Mouse (Mus musculus) testis, postnatal 10 days (tissue): ENCODE measurements around the gene Hbb-bs.
"Not testable (repeated sequence)": the region's sequence is repeated elsewhere in the genome, so short reads cannot be mapped to it uniquely, and the experiment has no call there.

Source experiments
- DNase-seq: peaks from one replicate; pipeline ENCODE4 v3.0.0; 2021; ENCODE audit warnings: low spot score

The Hbb-bs gene

GRCm38 (mm10) chr7:103827808-103828207 is at the start of gene Hbb-bs:
Hbb-bs (minus strand) TSS chr7:103828096.
- DNase-seq: no peak

GRCm38 (mm10) chr7:103877093-103877492 is 49.2 kb upstream of the Hbb-bs start:
- DNase-seq: no peak

GRCm38 (mm10) chr7:103874451-103874850 is 46.6 kb upstream of the Hbb-bs start:
- DNase-seq: no peak

GRCm38 (mm10) chr7:103873064-103873463 is 45.2 kb upstream of the Hbb-bs start:
- DNase-seq: no peak

GRCm38 (mm10) chr7:103870667-103871066 is 42.8 kb upstream of the Hbb-bs start:
- DNase-seq: no peak

GRCm38 (mm10) chr7:103865716-103866115 is 37.8 kb upstream of the Hbb-bs start:
- DNase-seq: no peak

GRCm38 (mm10) chr7:103861531-103861930 is 33.6 kb upstream of the Hbb-bs start:
- no peak for DNase-seq

- DNase-seq: no peak
Observed at GRCm38 (mm10) chr7:103860855-103861254, 33.0 kb upstream of the Hbb-bs start.

GRCm38 (mm10) chr7:103859076-103859475 is 31.2 kb upstream of the Hbb-bs start:
- no peak for DNase-seq

GRCm38 (mm10) chr7:103854669-103855068 is 26.8 kb upstream of the Hbb-bs start:
- DNase-seq: no peak

GRCm38 (mm10) chr7:103853090-103853489 is 25.2 kb upstream of the Hbb-bs start, which contains the start of gene Hbb-y:
Hbb-y (minus strand) TSS chr7:103853216.
- DNase-seq: no peak

- DNase-seq: no peak
Observed at GRCm38 (mm10) chr7:103844525-103845325, 16.8 kb upstream of the Hbb-bs start.

- no peak for DNase-seq
Observed at GRCm38 (mm10) chr7:103843034-103843433, 15.1 kb upstream of the Hbb-bs start, which contains the start of gene Hbb-bh1. Hbb-bh1 (minus strand) TSS chr7:103843164.

- DNase-seq: no peak
Observed at GRCm38 (mm10) chr7:103840268-103840667, 12.4 kb upstream of the Hbb-bs start, which contains the start of gene Hbb-bh2. Hbb-bh2 (minus strand) TSS chr7:103840520.

GRCm38 (mm10) chr7:103827139-103827538 is 757 bp downstream of the Hbb-bs start:
- DNase-seq: not testable (repeated sequence)

GRCm38 (mm10) chr7:103826255-103826887 is 1.5 kb downstream of the Hbb-bs start:
- DNase-seq: no peak

- no peak for DNase-seq
Observed at GRCm38 (mm10) chr7:103825536-103826254, 2.2 kb downstream of the Hbb-bs start.

GRCm38 (mm10) chr7:103824597-103824996 is 3.3 kb downstream of the Hbb-bs start:
- DNase-seq: no peak

GRCm38 (mm10) chr7:103815085-103815484 is 12.8 kb downstream of the Hbb-bs start:
- DNase-seq: not testable (repeated sequence)

- no peak for DNase-seq
Observed at GRCm38 (mm10) chr7:103813766-103814165, 14.1 kb downstream of the Hbb-bs start, which contains the start of gene Hbb-bt. Hbb-bt (minus strand) TSS chr7:103813996.

- DNase-seq: not testable (repeated sequence)
Observed at GRCm38 (mm10) chr7:103813152-103813551, 14.7 kb downstream of the Hbb-bs start.

- no peak for DNase-seq
Observed at GRCm38 (mm10) chr7:103812174-103812573, 15.7 kb downstream of the Hbb-bs start.
